Mouse (Mus musculus) thymus, adult 2 months (tissue): ENCODE data around the gene Med23. TPM values are rescaled to one million over a fixed set of nuclear protein-coding genes. Genes with fewer than 3 reads are reported as not detected.
A peak's percentile ranks its signal among the peaks of the same experiment; 100 is the strongest.

ENCODE experiments used
- DNase-seq: peaks from one replicate; pipeline ENCODE4 v3.0.0; 2021
- H3K27ac ChIP-seq: fragments of 200-500 bp; 2 replicates; pipeline ENCODE4 v1.5.1; 2012; ENCODE audit warnings: low read length, control low read depth; ENCODE audit not compliant: control insufficient read depth, insufficient read depth
- H3K27me3 ChIP-seq: fragments of 200-500 bp; 2 replicates; pipeline ENCODE4 v1.6.1; 2012; ENCODE audit warnings: mild to moderate bottlenecking, low read length, moderate library complexity, mixed read lengths; ENCODE audit not compliant: control insufficient read depth, insufficient read depth
- H3K36me3 ChIP-seq: fragments of 200-500 bp; 2 replicates; pipeline ENCODE4 v1.6.1; 2012; ENCODE audit warnings: mild to moderate bottlenecking, low read length, moderate library complexity; ENCODE audit not compliant: control insufficient read depth, insufficient read depth
- H3K4me1 ChIP-seq: fragments of 200-500 bp; replicated peaks from 2 replicates; pipeline ENCODE4 v1.6.1; 2012; ENCODE audit warnings: low read length; ENCODE audit not compliant: control insufficient read depth, insufficient read depth
- H3K4me3 ChIP-seq: fragments of 200-500 bp; 2 replicates; pipeline ENCODE4 v1.5.1; 2012; ENCODE audit warnings: mild to moderate bottlenecking, low read length, control low read depth, moderate library complexity; ENCODE audit not compliant: control insufficient read depth, insufficient read depth
- CTCF ChIP-seq: fragments of 200-500 bp; IDR thresholded peaks from 2 replicates; pipeline ENCODE4 v1.5.1; 2012; ENCODE audit warnings: mild to moderate bottlenecking, control low read depth, low read length, moderate library complexity, borderline replicate concordance; ENCODE audit not compliant: control insufficient read depth, poor library complexity, insufficient read depth; ENCODE audit errors: extremely low read depth
- POLR2A ChIP-seq: fragments of 200-500 bp; IDR thresholded peaks from 2 replicates; pipeline ENCODE4 v1.6.1; 2012; ENCODE audit warnings: mild to moderate bottlenecking, low read length, control low read depth, moderate library complexity; ENCODE audit not compliant: control insufficient read depth, poor library complexity, insufficient read depth; ENCODE audit errors: extremely low read depth
- WGBS: fragments of 180-500 bp; shearing (Covaris S2); methylation state at CpG from one replicate; pipeline ENCODE4 v1.1.7; 2018; 5-methylcytosine and 5-hydroxymethylcytosine counted together
- polyA plus RNA-seq: library from polyadenylated mRNA; depleted of rRNA; stranded (reverse); fragments of >200 nt; gene quantifications from 2 replicates; pipeline ENCODE4 v1.2.3, GENCODE M21; 2012; rRNA removed

Med23 gene
- 28.9 and 30.9 TPM in 2 replicates for polyA plus RNA-seq

GRCm38 (mm10) chr10:24869760-24870290 is at the start of gene Med23:
Gene Med23 (plus strand): TSS chr10:24869986.
- peak; percentile 98 for DNase-seq
- Histone ChIP-seq H3K27ac (no peak within 1 kb of the TSS), H3K4me3 (peak within 1 kb of the TSS; percentile 89), H3K27me3 (no peaks in the 10 kb centered on the region), H3K36me3 (peaks cover 7% of the 10 kb centered on the region; the same call in 1 of the 2 replicates), H3K4me1 (no peaks in the 10 kb centered on the region)
- under 1% methylated on average over 36 of the region's 36 CpGs for WGBS
- TF ChIP-seq CTCF = peak; percentile 84
- peak; percentile 48; the same call in 1 of the 2 replicates for TF ChIP-seq POLR2A

GRCm38 (mm10) chr10:24821990-24822676 is 47.7 kb upstream of the Med23 start:
- Histone ChIP-seq H3K27ac (no peak overlapping the region), H3K4me3 (no peak overlapping the region), H3K4me1 (peaks cover 7% of the 10 kb centered on the region), H3K27me3 (no peaks in the 10 kb centered on the region), H3K36me3 (no peaks in the 10 kb centered on the region)
- no peak for TF ChIP-seq POLR2A
- TF ChIP-seq CTCF = no peak
- DNase-seq = no peak
- WGBS = 93% methylated on average over 4 of the region's 4 CpGs

- no peak overlapping the region for H3K27ac ChIP-seq
Measured at GRCm38 (mm10) chr10:24822842-24823241, 46.9 kb upstream of the Med23 start.

GRCm38 (mm10) chr10:24823265-24823664 is 46.5 kb upstream of the Med23 start:
- Histone ChIP-seq H3K27me3 (no peaks in the 10 kb centered on the region), H3K4me3 (no peak overlapping the region)
- WGBS = 23% methylated on average over 1 of the region's 1 CpGs

More at GRCm38 (mm10) chr10:24822842-24823241, 46.9 kb upstream of the Med23 start:
- TF ChIP-seq CTCF (no peak), POLR2A (no peak)
- no peaks in the 10 kb centered on the region for H3K36me3 ChIP-seq
- DNase-seq = no peak
- H3K27me3 ChIP-seq = no peaks in the 10 kb centered on the region
- WGBS = 95% methylated on average over 1 of the region's 1 CpGs
- H3K4me1 ChIP-seq = peaks cover 7% of the 10 kb centered on the region
- no peak overlapping the region for H3K4me3 ChIP-seq

GRCm38 (mm10) chr10:24823697-24824535 is 45.9 kb upstream of the Med23 start:
- Histone ChIP-seq H3K27ac (peak overlapping the region; percentile 76; the same call in 1 of the 2 replicates), H3K36me3 (no peaks in the 10 kb centered on the region), H3K4me1 (peaks cover 7% of the 10 kb centered on the region), H3K27me3 (no peaks in the 10 kb centered on the region), H3K4me3 (peak overlapping the region; percentile 29; the same call in 1 of the 2 replicates)
- no peak for TF ChIP-seq POLR2A
- no peak for TF ChIP-seq CTCF
- WGBS = 9% methylated on average over 16 of the region's 16 CpGs
- peak; percentile 12 for DNase-seq

More at GRCm38 (mm10) chr10:24823265-24823664, 46.5 kb upstream of the Med23 start:
- DNase-seq = no peak
- Histone ChIP-seq H3K36me3 (no peaks in the 10 kb centered on the region), H3K4me1 (peaks cover 7% of the 10 kb centered on the region), H3K27ac (peak overlapping the region; percentile 39; the same call in 1 of the 2 replicates)
- no peak for TF ChIP-seq POLR2A
- no peak for TF ChIP-seq CTCF

GRCm38 (mm10) chr10:24824621-24825020 is 45.2 kb upstream of the Med23 start:
- Histone ChIP-seq H3K27me3 (no peaks in the 10 kb centered on the region), H3K4me1 (peaks cover 7% of the 10 kb centered on the region), H3K4me3 (no peak overlapping the region), H3K36me3 (no peaks in the 10 kb centered on the region), H3K27ac (no peak overlapping the region)
- TF ChIP-seq POLR2A (no peak), CTCF (no peak)
- no peak for DNase-seq
- WGBS = 95% methylated on average over 8 of the region's 8 CpGs
